Mouse (Mus musculus) forebrain, embryonic 10.5 days (tissue): ENCODE data around the gene Cpne6. TPM values are rescaled to one million over a fixed set of nuclear protein-coding genes. Genes with fewer than 3 reads are reported as not detected.

Experiments
- DNase-seq: peaks from one replicate; pipeline ENCODE4 v3.0.0-alpha.2; 2017; ENCODE audit warnings: low spot score; ENCODE audit errors: extremely low spot score
- H3K27ac ChIP-seq: fragments of 300-500 bp; sonication (generic); 2 replicates; pipeline ENCODE4 v1.5.1; 2016; ENCODE audit warnings: mild to moderate bottlenecking
- H3K27me3 ChIP-seq: fragments of 300-500 bp; sonication (generic); 2 replicates; pipeline ENCODE4 v1.6.1; 2016; ENCODE audit warnings: mild to moderate bottlenecking; ENCODE audit not compliant: poor library complexity, severe bottlenecking
- H3K36me3 ChIP-seq: fragments of 300-500 bp; sonication (generic); replicated peaks from 2 replicates; pipeline ENCODE4 v1.6.1; 2016; ENCODE audit warnings: mild to moderate bottlenecking, moderate library complexity
- H3K4me1 ChIP-seq: fragments of 300-500 bp; sonication (generic); 2 replicates; pipeline ENCODE4 v1.6.1; 2016
- H3K4me3 ChIP-seq: fragments of 300-500 bp; sonication (generic); 2 replicates; pipeline ENCODE4 v1.5.1; 2016; ENCODE audit warnings: mild to moderate bottlenecking, moderate library complexity
- H3K9me3 ChIP-seq: fragments of 300-500 bp; sonication (generic); 2 replicates; pipeline ENCODE4 v1.6.1; 2016; ENCODE audit warnings: mild to moderate bottlenecking, moderate library complexity
- WGBS: fragments of 180-500 bp; shearing (Covaris S2); methylation state at CpG from one replicate; pipeline ENCODE4 v1.1.7; 2016; 5-methylcytosine and 5-hydroxymethylcytosine counted together
- polyA plus RNA-seq: library from polyadenylated mRNA; unstranded; fragments of >200 nt; fragmentation: Nextera tagmentation; extraction: Ambion mirVana; gene quantifications from 2 replicates; pipeline ENCODE4 v1.2.1, GENCODE M21; 2016

Gene Cpne6
- polyA plus RNA-seq, 1 experiment from 2014 or later, result 0.05 TPM

GRCm38 (mm10) chr14:55560202-55561073, 50.2 kb downstream of the Cpne6 start, which contains the start of gene A730061H03Rik:
TSS of gene A730061H03Rik (minus strand) at chr14:55560406.
- peaks cover 25% of the 10 kb centered on the region for H3K4me1 ChIP-seq
- peak within 1 kb of the TSS; percentile 66 for H3K4me3 ChIP-seq
- H3K27ac ChIP-seq, result peak within 1 kb of the TSS; percentile 94
- DNase-seq, result peak; percentile 98
- H3K36me3 ChIP-seq, result peaks cover 23% of the 10 kb centered on the region
- no peaks in the 10 kb centered on the region for H3K27me3 ChIP-seq
- H3K9me3 ChIP-seq, result no peaks in the 10 kb centered on the region
- under 1% methylated on average over 51 of the region's 51 CpGs for WGBS

- H3K27me3 ChIP-seq, result no peaks in the 10 kb centered on the region
- no peaks in the 10 kb centered on the region for H3K9me3 ChIP-seq
- no peak overlapping the region for H3K27ac ChIP-seq
- H3K36me3 ChIP-seq, result peaks cover 37% of the 10 kb centered on the region
- WGBS, result 85% methylated on average over 10 of the region's 10 CpGs
- DNase-seq, result no peak
- no peak overlapping the region for H3K4me3 ChIP-seq
- peaks cover 22% of the 10 kb centered on the region for H3K4me1 ChIP-seq
These were observed 51.6 kb downstream of the Cpne6 start for GRCm38 (mm10) chr14:55561860-55562259.

- H3K36me3 ChIP-seq, result peaks cover 51% of the 10 kb centered on the region
- 94% methylated on average over 11 of the region's 11 CpGs for WGBS
- no peak for DNase-seq
- H3K4me1 ChIP-seq, result peaks cover 21% of the 10 kb centered on the region
- no peaks in the 10 kb centered on the region for H3K27me3 ChIP-seq
- no peaks in the 10 kb centered on the region for H3K9me3 ChIP-seq
- H3K4me3 ChIP-seq, result no peak overlapping the region
- H3K27ac ChIP-seq, result no peak overlapping the region
These were observed 53.0 kb downstream of the Cpne6 start for GRCm38 (mm10) chr14:55563249-55563648.

- DNase-seq, result no peak
- H3K9me3 ChIP-seq, result no peaks in the 10 kb centered on the region
- no peaks in the 10 kb centered on the region for H3K27me3 ChIP-seq
- H3K27ac ChIP-seq, result no peak overlapping the region
- H3K4me3 ChIP-seq, result no peak overlapping the region
- H3K4me1 ChIP-seq, result peaks cover 13% of the 10 kb centered on the region
- 85% methylated on average over 3 of the region's 3 CpGs for WGBS
- H3K36me3 ChIP-seq, result peaks cover 69% of the 10 kb centered on the region
These were observed 55.5 kb downstream of the Cpne6 start for GRCm38 (mm10) chr14:55565748-55566147.

Other genes with a start within 250 kb of the Cpne6 start
- 67.2 and 71.0 TPM in 2 replicates for gene Dhrs4, start 31.7 kb upstream of the Cpne6 start, polyA plus RNA-seq
- gene Carmil3, start 19.8 kb upstream of the Cpne6 start, polyA plus RNA-seq, result 5.1 TPM in 2 replicates
- gene Nrl, start 14.5 kb downstream of the Cpne6 start, polyA plus RNA-seq, result not detected in 2 replicates
- gene Pck2, start 29.8 kb downstream of the Cpne6 start, polyA plus RNA-seq, result 18.3 and 20.0 TPM in 2 replicates
- gene Dcaf11, start 49.6 kb downstream of the Cpne6 start, polyA plus RNA-seq, result 68.1 and 73.3 TPM in 2 replicates
- gene A730061H03Rik, start 50.0 kb downstream of the Cpne6 start, polyA plus RNA-seq, result not detected in 2 replicates
- gene Fitm1, start 65.2 kb downstream of the Cpne6 start, polyA plus RNA-seq, result not detected in 2 replicates
- gene Psme1, start 67.7 kb downstream of the Cpne6 start, polyA plus RNA-seq, result 90.9 and 94.3 TPM in 2 replicates
- gene Emc9, start 74.9 kb downstream of the Cpne6 start, polyA plus RNA-seq, result 5.3 and 5.4 TPM in 2 replicates
- gene Psme2, start 80.7 kb downstream of the Cpne6 start, polyA plus RNA-seq, result 154 and 171 TPM in 2 replicates
- gene Rnf31, start 81.3 kb downstream of the Cpne6 start, polyA plus RNA-seq, result 20.5 and 21.3 TPM in 2 replicates
- 7.3 and 7.6 TPM in 2 replicates for gene Irf9, start 93.1 kb downstream of the Cpne6 start, polyA plus RNA-seq
- 5.6 and 5.7 TPM in 2 replicates for gene Rec8, start 107.6 kb downstream of the Cpne6 start, polyA plus RNA-seq
- 110 and 123 TPM in 2 replicates for gene Ipo4, start 125.5 kb downstream of the Cpne6 start, polyA plus RNA-seq
- 0.98 and 1.00 TPM in 2 replicates for gene Gm49378, start 127.5 kb downstream of the Cpne6 start, polyA plus RNA-seq
- gene Tm9sf1, start 133.4 kb downstream of the Cpne6 start, polyA plus RNA-seq, result 78.3 and 78.7 TPM in 2 replicates
- 0.58 and 1.1 TPM in 2 replicates for gene Tssk4, start 139.7 kb downstream of the Cpne6 start, polyA plus RNA-seq
- 62.4 and 63.7 TPM in 2 replicates for gene Mdp1, start 150.1 kb downstream of the Cpne6 start, polyA plus RNA-seq
- gene Gmpr2, start 161.5 kb downstream of the Cpne6 start, polyA plus RNA-seq, result 59.9 and 62.4 TPM in 2 replicates
- gene Nedd8, start 161.7 kb downstream of the Cpne6 start, polyA plus RNA-seq, result 664 and 665 TPM in 2 replicates
- gene Tinf2, start 171.4 kb downstream of the Cpne6 start, polyA plus RNA-seq, result 78.8 and 79.7 TPM in 2 replicates
- 0.26 and 0.44 TPM in 2 replicates for gene Tgm1, start 203.5 kb downstream of the Cpne6 start, polyA plus RNA-seq
- 30.2 and 31.5 TPM in 2 replicates for gene Rabggta, start 211.8 kb downstream of the Cpne6 start, polyA plus RNA-seq
- gene Dhrs1, start 235.2 kb downstream of the Cpne6 start, polyA plus RNA-seq, result 59.1 and 62.5 TPM in 2 replicates
- 63.0 and 68.4 TPM in 2 replicates for gene Nop9, start 235.2 kb downstream of the Cpne6 start, polyA plus RNA-seq
- 0.33 TPM in 1 of 2 replicates, not detected in the other for gene Cideb, start 248.0 kb downstream of the Cpne6 start, polyA plus RNA-seq